Mouse (Mus musculus) lung, adult 2 months (tissue): Measurements from ENCODE around the gene Taf9.

Experiments
- CTCF ChIP-seq: fragments of 200-500 bp; IDR thresholded peaks from 2 replicates; pipeline ENCODE4 v1.5.1; 2011; ENCODE audit warnings: mild to moderate bottlenecking, low read length, control low read depth; ENCODE audit not compliant: insufficient read depth
- POLR2A ChIP-seq: fragments of 200-500 bp; IDR thresholded peaks from 2 replicates; pipeline ENCODE4 v1.6.1; 2011; ENCODE audit warnings: low read depth, mild to moderate bottlenecking, control low read depth, low read length, borderline replicate concordance; ENCODE audit errors: extremely low read depth

GRCm38 (mm10) chr13:100612251-100612650, 39.1 kb upstream of the Taf9 start:
- TF ChIP-seq CTCF (no peak), POLR2A (no peak)
